Mouse (Mus musculus): ENCODE results near the gene Blvrb.

- TF ChIP-seq ZKSCAN1 (IDR thresholded peaks at IDR 0.05; ENCODE audit: low read depth, low read length) (no peak), CTCF (IDR thresholded peaks at IDR 0.05 in 2 of 3, conservative IDR thresholded peaks at IDR 0.05 in 1 of 3; ENCODE audit: control insufficient read depth in 1 of 3, insufficient read depth in 1 of 3, low read depth in 2 of 3, low read length in 3 of 3, poor library complexity in 1 of 3, severe bottlenecking in 1 of 3) (no peak), MAZ (IDR thresholded peaks at IDR 0.05; ENCODE audit: low read depth, low read length) (no peak), USF1 (IDR thresholded peaks at IDR 0.05; ENCODE audit: low read depth, low read length) (no peak), ZMIZ1 (IDR thresholded peaks at IDR 0.05; ENCODE audit: low read depth, low read length) (no peak)
These were observed 3.6 kb downstream of the Blvrb start for GRCm38 (mm10) chr7:27451359-27451758.
